Mouse (Mus musculus) lung, postnatal 0 days (tissue): Measurements from ENCODE around the gene Ndel1.

ENCODE experiments used
- CTCF ChIP-seq: IDR thresholded peaks from 2 replicates; pipeline ENCODE4 v1.5.1; 2016; ENCODE audit warnings: antibody characterized with exemption, mild to moderate bottlenecking
- EP300 ChIP-seq: IDR thresholded peaks from 2 replicates; pipeline ENCODE4 v1.6.1; 2016; ENCODE audit warnings: antibody characterized with exemption, mild to moderate bottlenecking, control low read depth

- TF ChIP-seq CTCF (no peak), EP300 (no peak)
Measured at GRCm38 (mm10) chr11:68888253-68888652, 16.6 kb upstream of the Ndel1 start, which contains the start of gene Rnf222.
